Mouse (Mus musculus): ENCODE measurements around the gene Igfbp3. TPM values are rescaled to one million over a fixed set of nuclear protein-coding genes. Genes with fewer than 3 reads are reported as not detected.

Gene Igfbp3
- polyA plus RNA-seq, 2 experiments = 214 to 277 TPM

DNA sequence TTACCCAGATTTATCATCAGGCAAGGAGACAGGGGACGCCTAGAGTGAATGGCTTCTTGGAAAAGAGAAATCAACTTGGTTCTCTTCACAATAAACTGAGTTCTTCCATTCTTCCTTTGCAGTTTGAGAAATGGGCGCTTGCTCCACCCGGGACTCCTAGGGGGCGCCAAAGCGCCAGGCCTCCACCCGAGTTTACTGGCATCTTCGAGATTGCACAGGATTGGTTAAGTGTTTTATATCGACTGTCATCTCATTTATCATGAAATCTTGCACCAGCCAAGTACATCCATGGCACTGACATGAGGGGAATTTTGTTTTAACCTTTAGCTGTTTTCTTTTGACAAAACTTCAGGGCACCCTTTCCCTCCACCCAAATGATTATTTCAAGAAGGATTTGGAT, 2.0 kb upstream of the Igfbp3 start:
- no peak for ATAC-seq (ENCODE audit: low FRiP score, low read depth)
- 13% methylated on average over 8 of the region's 8 CpGs for WGBS
- DNase-seq (ENCODE audit: low spot score) = peak; percentile 59
- peaks cover 8% of the 10 kb centered on the region for H3K4me1 ChIP-seq (ENCODE audit: control insufficient read depth, insufficient read depth, low read length)
- no peaks in the 10 kb centered on the region for H3K9me3 ChIP-seq (ENCODE audit: control insufficient read depth, low read length)
- peaks cover 23% of the 10 kb centered on the region; the same call in 1 of the 2 replicates for H3K27me3 ChIP-seq (ENCODE audit: control insufficient read depth, insufficient read depth, low read length)
- no peak overlapping the region for H3K27ac ChIP-seq (replicated peaks; ENCODE audit: low read depth, low read length)
- H3K36me3 ChIP-seq (ENCODE audit: control insufficient read depth, insufficient read depth, low read length) = no peaks in the 10 kb centered on the region
- no peak for TF ChIP-seq POLR2A (IDR thresholded peaks at IDR 0.05; ENCODE audit: borderline replicate concordance, extremely low read depth, insufficient read depth, insufficient read length)
- H3K4me3 ChIP-seq (replicated peaks; ENCODE audit: low read length) = no peak overlapping the region
- H3K4me2 ChIP-seq (replicated peaks; ENCODE audit: low read depth, low read length, severe bottlenecking) = no peak overlapping the region
- H3K9ac ChIP-seq (ENCODE audit: low read depth, low read length, severe bottlenecking) = no peak overlapping the region

- peaks cover 23% of the 10 kb centered on the region; the same call in 1 of the 2 replicates for H3K27me3 ChIP-seq (ENCODE audit: control insufficient read depth, insufficient read depth, low read length)
- H3K36me3 ChIP-seq (ENCODE audit: control insufficient read depth, insufficient read depth, low read length) = peaks cover under 1% of the 10 kb centered on the region; the same call in 1 of the 2 replicates
- 9% methylated on average over 14 of the region's 14 CpGs for WGBS
- peaks cover 11% of the 10 kb centered on the region for H3K4me1 ChIP-seq (ENCODE audit: control insufficient read depth, insufficient read depth, low read length)
- no peak overlapping the region for H3K9ac ChIP-seq (ENCODE audit: low read depth, low read length, severe bottlenecking)
- H3K9me3 ChIP-seq (ENCODE audit: control insufficient read depth, low read length) = no peaks in the 10 kb centered on the region
- peak overlapping the region; percentile 52; the same call in 1 of the 2 replicates for H3K4me3 ChIP-seq (replicated peaks; ENCODE audit: low read length)
- no peak overlapping the region for H3K27ac ChIP-seq (replicated peaks; ENCODE audit: low read depth, low read length)
- peak; percentile 90 for DNase-seq (ENCODE audit: low spot score)
- peak overlapping the region; percentile 82 for H3K4me2 ChIP-seq (replicated peaks; ENCODE audit: low read depth, low read length, severe bottlenecking)
- ATAC-seq (ENCODE audit: low FRiP score, low read depth) = no peak
- TF ChIP-seq POLR2A (IDR thresholded peaks at IDR 0.05; ENCODE audit: borderline replicate concordance, extremely low read depth, insufficient read depth, insufficient read length) = no peak
Measured at GRCm38 (mm10) chr11:7214761-7215160, 1.0 kb upstream of the Igfbp3 start.

GRCm38 (mm10) chr11:7214342-7214660, 578 bp upstream of the Igfbp3 start:
- Histone ChIP-seq H3K27me3 (ENCODE audit: control insufficient read depth, insufficient read depth, low read length) (peaks cover 23% of the 10 kb centered on the region; the same call in 1 of the 2 replicates), H3K27ac (replicated peaks; ENCODE audit: low read depth, low read length) (no peak overlapping the region), H3K4me2 (replicated peaks; ENCODE audit: low read depth, low read length, severe bottlenecking) (peak overlapping the region; percentile 82), H3K9me3 (ENCODE audit: control insufficient read depth, low read length) (no peaks in the 10 kb centered on the region), H3K9ac (ENCODE audit: low read depth, low read length, severe bottlenecking) (no peak overlapping the region), H3K36me3 (ENCODE audit: control insufficient read depth, insufficient read depth, low read length) (peaks cover 3% of the 10 kb centered on the region; the same call in 1 of the 2 replicates), H3K4me3 (replicated peaks; ENCODE audit: low read length) (peak overlapping the region; percentile 52), H3K4me1 (ENCODE audit: control insufficient read depth, insufficient read depth, low read length) (peaks cover 11% of the 10 kb centered on the region)
- 3% methylated on average over 12 of the region's 12 CpGs for WGBS
- DNase-seq (ENCODE audit: low spot score) (no peak), ATAC-seq (ENCODE audit: low FRiP score, low read depth) (no peak)
- TF ChIP-seq POLR2A (IDR thresholded peaks at IDR 0.05; ENCODE audit: borderline replicate concordance, extremely low read depth, insufficient read depth, insufficient read length) = no peak

GRCm38 (mm10) chr11:7213161-7213500, 592 bp downstream of the Igfbp3 start:
- Histone ChIP-seq H3K27me3 (ENCODE audit: control insufficient read depth, insufficient read depth, low read length) (peaks cover 23% of the 10 kb centered on the region; the same call in 1 of the 2 replicates), H3K27ac (replicated peaks; ENCODE audit: low read depth, low read length) (peak overlapping the region; percentile 58; the same call in 1 of the 2 replicates), H3K36me3 (ENCODE audit: control insufficient read depth, insufficient read depth, low read length) (peaks cover 10% of the 10 kb centered on the region), H3K9me3 (ENCODE audit: control insufficient read depth, low read length) (no peaks in the 10 kb centered on the region), H3K4me1 (ENCODE audit: control insufficient read depth, insufficient read depth, low read length) (peaks cover 11% of the 10 kb centered on the region), H3K4me2 (replicated peaks; ENCODE audit: low read depth, low read length, severe bottlenecking) (peak overlapping the region; percentile 82), H3K4me3 (replicated peaks; ENCODE audit: low read length) (peak overlapping the region; percentile 52), H3K9ac (ENCODE audit: low read depth, low read length, severe bottlenecking) (peak overlapping the region; percentile 58)
- ATAC-seq (ENCODE audit: low FRiP score, low read depth) (no peak), DNase-seq (ENCODE audit: low spot score) (no peak)
- no peak for TF ChIP-seq POLR2A (IDR thresholded peaks at IDR 0.05; ENCODE audit: borderline replicate concordance, extremely low read depth, insufficient read depth, insufficient read length)
- WGBS = 1% methylated on average over 19 of the region's 19 CpGs

DNA sequence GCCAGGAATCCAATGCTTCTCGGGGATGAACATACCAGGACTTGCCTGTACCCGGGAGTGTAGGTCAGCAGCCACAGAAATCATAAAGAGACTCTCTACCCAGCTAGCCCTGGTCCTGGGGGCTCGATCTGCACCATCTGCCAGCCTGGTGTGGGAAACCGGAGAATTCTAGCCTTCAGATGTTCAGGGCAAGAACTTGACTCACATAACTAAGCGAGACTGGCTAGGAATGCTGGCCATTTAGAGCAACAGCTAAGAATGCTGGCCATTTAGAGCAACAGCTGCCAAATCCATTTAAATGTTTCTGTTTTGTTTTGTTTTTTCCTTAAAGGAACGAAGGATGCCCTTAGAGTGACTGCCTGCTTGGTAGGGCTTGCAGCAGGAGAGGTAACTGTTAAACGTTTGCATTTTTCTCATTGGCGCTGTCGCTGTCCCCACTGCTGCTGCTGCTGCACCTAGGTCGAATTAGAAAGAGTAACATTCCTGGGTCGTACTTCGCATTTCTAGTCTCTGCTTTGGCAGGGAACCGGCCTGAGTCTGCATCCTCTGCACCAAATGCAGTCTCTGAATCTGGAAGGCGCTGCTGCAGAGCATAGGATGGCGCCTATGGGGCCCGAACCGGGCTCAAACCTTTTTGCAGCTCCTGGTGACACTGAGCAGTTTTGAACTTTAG, 1.5 kb downstream of the Igfbp3 start:
- peak overlapping the region; percentile 82 for H3K4me2 ChIP-seq (replicated peaks; ENCODE audit: low read depth, low read length, severe bottlenecking)
- WGBS = 11% methylated on average over 17 of the region's 17 CpGs
- peaks cover 14% of the 10 kb centered on the region for H3K36me3 ChIP-seq (ENCODE audit: control insufficient read depth, insufficient read depth, low read length)
- DNase-seq (ENCODE audit: low spot score) (peak; percentile 67), ATAC-seq (ENCODE audit: low FRiP score, low read depth) (0 out of 2 replicates have a peak, but pooled peaks have one; percentile 7)
- H3K4me3 ChIP-seq (replicated peaks; ENCODE audit: low read length) = peak overlapping the region; percentile 52
- H3K27me3 ChIP-seq (ENCODE audit: control insufficient read depth, insufficient read depth, low read length) = peaks cover 23% of the 10 kb centered on the region; the same call in 1 of the 2 replicates
- no peaks in the 10 kb centered on the region for H3K9me3 ChIP-seq (ENCODE audit: control insufficient read depth, low read length)
- peak overlapping the region; percentile 58; the same call in 1 of the 2 replicates for H3K9ac ChIP-seq (ENCODE audit: low read depth, low read length, severe bottlenecking)
- TF ChIP-seq POLR2A (IDR thresholded peaks at IDR 0.05; ENCODE audit: borderline replicate concordance, extremely low read depth, insufficient read depth, insufficient read length) = no peak
- H3K4me1 ChIP-seq (ENCODE audit: control insufficient read depth, insufficient read depth, low read length) = peaks cover 11% of the 10 kb centered on the region
- peak overlapping the region; percentile 44; the same call in 1 of the 2 replicates for H3K27ac ChIP-seq (replicated peaks; ENCODE audit: low read depth, low read length)
